Mouse (Mus musculus): ENCODE measurements around the gene Stab2. TPM values are rescaled to one million over a fixed set of nuclear protein-coding genes. Genes with fewer than 3 reads are reported as not detected.

The Stab2 gene
- 10 to 100 TPM; 16.2 to 22.3 TPM for total RNA-seq (2021)
- long read RNA-seq, experiment 1, partial matches to known transcripts, result 9 of 11 reads
- long read RNA-seq, experiment 1, other reads (novel, unspliced or antisense), result 2 of 11 reads
- long read RNA-seq, experiment 2, result 0 reads

DNA sequence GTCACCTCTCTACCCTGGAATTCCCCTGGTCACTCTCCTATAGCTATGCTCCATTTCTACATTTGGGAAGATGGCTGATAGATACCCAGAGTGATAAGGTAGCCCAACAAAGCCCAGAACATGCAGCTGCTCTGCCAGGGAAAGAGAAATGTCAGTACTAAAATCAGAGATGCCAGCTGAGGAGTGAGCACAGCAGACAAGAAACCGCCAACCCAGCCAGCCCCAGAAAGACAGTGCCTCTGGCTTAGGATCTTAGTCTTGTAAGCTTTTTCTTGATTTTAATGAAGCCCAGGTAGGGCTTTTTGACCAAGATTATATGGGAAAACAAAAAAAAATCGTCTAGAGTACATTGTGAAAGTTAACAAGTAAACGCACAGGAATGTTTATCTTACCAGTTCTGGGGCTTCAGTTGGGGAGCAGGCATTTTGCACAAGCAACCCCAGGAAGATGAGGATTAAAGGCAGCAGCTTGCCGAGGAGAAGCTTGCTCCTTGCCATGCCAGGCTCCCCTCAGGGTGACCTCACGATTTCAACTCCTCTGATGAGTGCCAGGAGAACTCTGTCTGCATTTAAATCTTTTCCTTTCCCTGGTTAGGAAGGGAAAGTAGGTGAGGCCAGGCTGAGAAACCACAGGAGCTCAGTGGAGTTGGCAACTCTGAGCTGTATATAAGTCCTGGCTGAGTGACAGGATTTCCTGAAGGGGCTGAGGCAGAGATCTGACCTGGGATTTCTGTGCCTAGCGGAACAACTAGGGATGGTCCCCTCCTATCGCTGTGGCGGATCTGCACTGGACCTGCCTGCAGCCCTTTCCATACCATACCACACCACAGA is at the start of gene Stab2:
Gene Stab2, minus strand, starts transcription at position 641 of the 830 bp plus-strand sequence.
- no peak for DNase-seq

DNA sequence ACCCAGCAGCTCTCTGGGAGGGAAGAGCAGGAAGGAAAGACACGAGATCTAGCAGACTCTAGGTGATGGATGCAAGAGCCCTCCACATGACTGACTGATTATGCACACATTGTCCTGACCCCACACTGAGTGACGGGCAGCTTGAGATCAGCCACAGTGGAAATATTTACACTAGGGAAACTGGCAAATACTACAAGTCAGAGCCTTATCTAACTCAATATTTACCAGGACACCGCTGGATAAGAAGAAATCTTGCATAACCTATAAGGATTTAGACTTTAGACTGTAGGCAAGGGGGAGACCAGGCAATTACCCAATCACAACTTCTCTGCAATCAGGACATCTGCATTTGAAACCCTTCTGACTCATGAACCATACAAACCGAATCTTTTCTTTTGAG is 43.9 kb upstream of the Stab2 start:
- no peak for DNase-seq

DNA sequence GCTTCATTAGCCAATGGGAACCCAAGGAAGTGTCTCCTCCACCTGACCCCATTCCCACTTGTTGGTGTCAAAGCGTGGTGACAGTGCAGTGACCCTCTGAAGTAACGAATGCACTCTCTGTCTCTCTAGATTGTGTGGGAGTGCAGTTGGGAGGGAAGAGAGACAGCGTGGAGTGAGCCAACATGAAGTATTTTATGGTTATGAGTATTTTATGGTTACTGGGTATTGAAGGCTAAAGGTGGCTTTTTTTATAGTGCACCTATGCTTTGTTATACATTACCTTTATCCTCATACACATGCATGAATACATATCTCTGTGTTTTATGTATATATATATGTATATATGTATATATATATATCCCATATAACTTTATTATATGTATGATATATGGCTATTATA is 41.4 kb upstream of the Stab2 start:
- DNase-seq, result no peak

DNA sequence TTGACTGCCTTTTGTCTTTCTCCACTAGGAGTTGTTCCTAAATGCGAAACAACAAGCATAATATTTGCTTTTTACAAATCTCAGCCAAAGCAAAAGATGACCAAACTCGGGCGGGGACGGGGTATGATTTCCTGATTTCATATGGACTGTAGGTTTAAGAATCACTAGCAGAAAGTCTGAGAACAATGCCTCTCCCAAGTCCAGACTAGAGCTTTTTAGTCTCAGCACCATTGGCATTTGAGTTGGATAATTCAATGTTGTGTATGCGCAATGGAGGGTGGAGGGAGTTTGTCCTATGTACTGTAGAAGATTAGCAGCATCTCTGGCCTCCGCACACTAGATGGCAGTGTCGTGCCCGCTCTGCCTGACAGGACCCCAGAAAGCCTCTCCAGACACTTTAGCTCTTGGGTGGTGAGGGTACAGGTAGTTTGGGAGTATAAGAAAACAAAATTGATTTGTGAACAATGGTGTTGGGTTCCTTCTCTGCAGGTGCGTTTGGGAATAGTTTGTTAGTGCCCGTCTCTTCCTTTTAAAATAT is 39.2 kb upstream of the Stab2 start:
- DNase-seq, result no peak

DNA sequence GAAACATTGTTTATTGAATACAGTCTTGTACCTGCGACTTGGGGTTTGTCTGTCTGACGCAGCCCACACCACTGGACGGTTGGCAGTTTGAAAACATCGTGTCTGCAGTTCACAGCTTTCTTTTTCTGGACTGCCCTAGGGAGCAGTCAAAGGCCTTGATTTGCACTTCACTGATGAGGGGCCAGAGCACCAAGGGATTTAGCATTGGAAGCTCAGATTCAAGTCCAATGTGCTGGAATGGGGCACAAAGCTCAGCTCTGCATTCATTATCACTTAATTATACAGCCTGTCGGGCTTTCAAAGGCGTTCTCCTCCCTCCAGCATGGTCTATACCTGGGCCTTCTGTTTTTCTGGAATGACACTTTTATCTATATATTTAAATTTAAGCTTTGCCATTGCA is 38.6 kb upstream of the Stab2 start:
- no peak for DNase-seq

DNA sequence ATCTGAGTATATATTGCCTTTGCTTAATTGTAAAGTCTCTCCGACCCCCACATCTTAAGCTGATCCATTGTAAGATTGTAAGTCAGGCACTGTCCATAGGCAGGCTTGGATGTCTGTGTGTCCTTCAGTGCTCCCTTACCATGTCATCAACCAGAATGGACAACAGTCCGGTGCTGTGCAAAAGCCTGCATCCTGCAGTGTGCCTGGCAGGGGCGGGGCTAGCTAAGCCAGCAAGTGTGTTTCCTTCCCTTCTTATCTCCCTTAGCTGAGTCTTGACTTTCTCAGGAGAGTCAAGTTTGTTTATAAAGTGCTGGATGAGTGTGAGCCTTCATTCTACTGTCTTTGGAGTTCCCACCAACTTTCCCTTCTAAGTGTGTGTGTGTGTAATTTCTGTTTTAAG is 37.4 kb upstream of the Stab2 start:
- DNase-seq, result no peak

DNA sequence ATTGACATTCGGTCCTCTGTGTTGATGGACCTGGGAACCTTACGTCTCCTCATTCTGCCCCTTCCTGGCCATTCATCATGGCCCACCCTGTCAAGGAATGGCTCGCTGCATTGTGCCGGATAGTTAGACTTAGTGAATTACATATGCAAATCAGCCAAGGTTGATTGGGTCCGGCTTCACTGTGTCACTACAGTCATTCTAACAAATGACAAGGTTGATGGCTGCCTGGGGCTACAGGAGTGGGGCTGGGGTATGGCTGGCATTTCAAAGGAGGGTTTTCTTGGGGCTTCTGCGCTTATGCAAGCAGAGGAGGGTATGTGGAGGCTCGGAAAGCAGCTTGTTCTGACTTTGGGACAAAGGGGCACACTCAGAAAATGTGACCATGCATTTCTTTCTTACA is 33.4 kb upstream of the Stab2 start:
- no peak for DNase-seq

DNA sequence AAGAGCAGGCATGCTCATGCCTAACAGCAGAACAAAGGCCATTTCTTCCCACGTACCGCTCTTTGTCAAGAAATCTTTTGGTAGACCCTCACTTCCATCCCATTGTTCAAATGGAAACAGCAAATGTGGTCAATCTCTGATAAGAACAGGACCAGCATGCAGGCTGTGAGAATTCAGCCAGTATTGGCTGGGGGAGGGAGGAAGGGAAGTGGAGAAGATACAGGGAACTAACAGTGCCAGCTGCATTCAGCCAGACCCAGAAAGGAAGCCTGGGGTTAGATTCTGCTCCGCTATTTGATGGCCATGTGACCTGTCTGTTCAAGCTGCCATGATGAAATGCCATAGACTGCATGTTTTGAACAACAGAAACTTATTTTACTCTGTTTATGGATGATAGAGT is 32.0 kb upstream of the Stab2 start:
- DNase-seq, result no peak

DNA sequence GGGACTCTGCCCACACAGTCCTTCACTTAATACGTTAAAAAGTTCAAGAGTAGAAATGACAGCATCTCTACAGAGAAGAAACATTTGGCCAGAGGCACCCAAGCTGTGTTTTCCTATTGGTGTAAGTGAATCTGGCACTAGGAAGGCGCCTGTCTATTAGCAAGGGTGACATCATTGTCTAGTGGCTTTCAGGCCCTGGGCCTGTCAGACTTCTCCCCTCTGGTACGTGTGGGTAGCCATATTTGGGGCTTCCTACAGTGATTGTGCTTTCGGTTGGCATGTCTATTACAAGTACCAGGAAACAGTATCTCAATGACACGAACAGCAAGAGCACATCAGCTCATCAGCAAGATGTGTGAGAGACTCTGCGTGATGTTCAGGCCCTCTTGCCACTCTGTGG is 31.5 kb upstream of the Stab2 start:
- DNase-seq, result no peak

DNA sequence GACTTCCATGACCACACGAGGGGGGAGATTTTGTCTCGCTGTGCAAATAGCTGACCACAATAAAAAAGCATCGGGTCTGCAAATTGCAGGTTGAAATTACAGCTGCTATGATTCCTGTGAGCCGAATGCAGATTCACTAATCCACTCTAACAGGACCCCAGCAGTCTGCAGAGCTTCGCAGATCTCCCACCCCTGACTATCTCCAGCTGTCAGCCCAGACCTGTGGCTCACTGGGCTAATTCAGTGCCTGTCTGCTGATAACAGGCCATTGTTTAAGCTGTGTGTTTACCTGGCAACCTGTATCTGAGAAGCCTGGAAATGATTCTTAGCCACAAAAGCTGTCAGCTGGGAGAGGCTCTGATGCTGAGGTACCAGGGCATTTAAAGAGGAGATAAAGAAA is 29.2 kb upstream of the Stab2 start:
- no peak for DNase-seq

DNA sequence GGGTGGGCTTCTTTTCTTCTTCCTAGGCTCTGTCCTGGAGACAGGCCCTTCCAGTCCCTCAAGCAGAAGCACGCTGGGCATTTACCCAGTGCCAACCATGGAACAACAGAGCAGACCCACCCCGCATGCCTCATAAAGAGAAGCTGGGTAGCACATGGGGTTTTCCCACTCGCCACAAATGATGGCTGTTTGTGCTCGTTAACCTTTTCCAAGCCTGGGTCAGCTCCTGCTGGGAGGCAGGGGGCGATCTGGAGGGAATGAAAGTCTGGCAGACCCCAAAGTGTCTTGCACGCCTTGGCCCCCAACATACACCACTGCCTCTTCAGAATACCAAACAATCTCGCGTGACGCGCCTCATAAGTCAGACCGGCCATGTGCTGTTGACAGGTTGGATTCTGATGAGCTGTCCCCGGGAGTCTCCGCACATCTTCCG is 28.5 kb upstream of the Stab2 start:
- no peak for DNase-seq

DNA sequence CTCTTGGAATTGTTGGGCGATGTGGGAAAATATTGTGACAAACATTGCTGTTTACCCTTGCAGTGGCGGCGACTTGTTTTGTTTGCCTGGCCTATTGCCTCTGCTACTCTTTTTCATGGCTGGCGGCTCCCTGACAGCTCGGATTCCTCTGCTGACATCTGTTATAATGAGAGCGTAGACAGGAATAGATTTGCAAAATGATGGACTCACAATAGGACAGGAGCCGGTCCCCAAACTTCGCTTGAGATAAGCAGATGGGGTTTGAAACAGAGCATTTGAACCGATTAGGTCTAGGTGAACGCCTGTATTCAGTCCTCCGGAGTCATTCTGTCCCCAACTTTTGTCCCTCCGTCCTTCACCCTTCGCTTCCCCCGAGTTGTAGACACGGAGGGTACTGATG is 28.0 kb upstream of the Stab2 start:
- no peak for DNase-seq

DNA sequence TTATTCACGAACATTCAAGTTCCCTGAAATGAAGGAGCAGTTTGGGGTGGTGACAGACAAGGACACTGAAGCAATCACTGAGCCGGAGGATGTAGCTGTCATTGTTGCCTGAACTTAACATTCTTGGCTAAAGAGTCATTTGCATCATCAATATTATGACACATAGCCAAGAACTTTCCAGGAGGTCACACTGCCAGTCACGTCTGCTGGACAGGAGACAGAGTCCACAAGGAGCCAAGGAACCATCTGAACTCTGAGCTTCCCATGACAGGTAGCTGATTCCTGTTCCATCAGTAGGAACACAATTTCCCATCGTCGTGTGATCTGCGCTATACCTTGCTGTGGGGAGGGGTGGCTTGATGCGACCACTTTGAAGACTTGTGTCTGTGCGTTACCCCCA is 24.9 kb upstream of the Stab2 start:
- peak; percentile 3 for DNase-seq

DNA sequence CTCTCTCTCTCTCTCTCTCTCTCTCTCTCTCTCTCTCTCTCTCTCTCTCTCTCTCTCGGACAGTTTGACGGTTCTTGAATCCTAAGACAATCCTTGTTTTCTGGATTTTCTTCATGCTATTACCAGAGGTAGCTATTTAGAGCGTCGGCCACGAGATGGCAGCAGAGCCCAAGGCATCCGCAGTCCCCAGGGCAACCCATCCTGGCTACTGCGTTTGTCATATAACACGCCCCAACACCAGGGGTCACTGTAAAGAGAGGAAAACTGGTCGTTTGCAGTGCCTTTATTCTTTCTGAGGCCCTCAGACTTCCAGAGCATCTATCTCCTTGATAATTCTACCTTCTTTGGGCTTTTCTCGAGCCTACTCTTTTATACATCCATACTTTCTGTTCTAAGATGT is 17.1 kb upstream of the Stab2 start:
- DNase-seq, result peak; percentile 91

DNA sequence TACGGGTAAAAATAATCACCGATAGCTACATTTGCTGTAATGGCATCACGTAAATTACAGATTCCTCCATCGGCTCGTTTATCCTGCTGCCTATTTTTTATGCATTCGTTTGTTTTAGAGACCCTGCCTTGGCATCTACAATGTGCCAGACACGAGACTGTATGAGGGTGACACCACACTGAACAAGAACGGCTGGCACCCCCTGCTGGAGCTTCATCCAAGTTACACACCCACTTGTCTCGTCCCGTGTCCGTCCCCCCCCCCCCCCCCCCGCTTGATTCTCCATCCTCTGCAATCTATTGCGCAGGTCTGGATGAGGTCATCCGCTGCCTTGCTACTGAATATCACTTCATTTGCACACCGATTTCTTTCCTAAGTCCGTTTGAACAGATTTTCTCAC is 12.9 kb upstream of the Stab2 start:
- DNase-seq, result peak; percentile 73

DNA sequence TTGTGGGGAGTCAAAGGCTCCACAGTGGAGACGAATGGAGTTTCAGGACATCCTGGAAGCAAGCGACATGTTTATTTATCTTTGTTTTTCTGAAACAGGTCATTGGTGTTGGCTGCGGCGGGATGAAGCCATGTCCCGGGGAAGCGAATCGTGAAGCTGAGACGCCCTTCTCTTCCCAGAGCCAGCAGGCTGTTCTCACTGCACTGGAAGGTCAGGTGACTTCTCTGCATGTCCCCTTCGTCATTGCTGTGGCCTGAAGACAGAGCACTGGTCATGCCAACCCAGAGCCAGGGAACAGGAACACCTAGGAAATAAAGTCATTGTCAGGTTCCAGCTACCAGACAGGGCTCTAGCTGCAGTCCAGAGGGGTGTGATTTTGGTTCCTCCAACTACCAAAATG is 11.1 kb upstream of the Stab2 start:
- DNase-seq, result no peak

DNA sequence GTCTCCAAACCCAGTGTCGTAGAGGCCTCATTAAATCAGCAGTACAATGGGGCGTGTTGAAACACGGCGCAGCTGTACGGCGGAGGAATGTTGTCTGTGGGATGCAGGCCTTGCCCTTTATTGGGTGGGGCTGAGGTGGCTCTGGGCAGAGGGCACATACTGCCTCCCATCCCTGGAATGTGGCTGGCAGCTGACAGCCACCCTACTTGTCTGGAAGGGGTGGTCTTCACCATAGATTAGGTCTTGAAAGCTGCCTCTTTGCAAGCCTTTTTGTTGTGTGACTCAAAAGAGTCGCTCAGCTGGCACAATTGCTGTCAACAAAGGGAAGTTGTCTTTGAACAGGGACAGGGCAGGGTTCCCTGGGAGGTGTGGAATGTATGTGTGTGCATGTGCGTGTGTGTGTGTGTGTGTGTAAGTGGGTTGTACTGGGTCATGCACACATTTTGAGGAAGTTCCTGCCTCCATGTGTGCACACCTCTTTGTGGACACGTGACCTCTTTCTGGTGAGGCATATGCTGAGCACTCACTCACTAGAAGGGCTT is 8.4 kb upstream of the Stab2 start:
- no peak for DNase-seq

DNA sequence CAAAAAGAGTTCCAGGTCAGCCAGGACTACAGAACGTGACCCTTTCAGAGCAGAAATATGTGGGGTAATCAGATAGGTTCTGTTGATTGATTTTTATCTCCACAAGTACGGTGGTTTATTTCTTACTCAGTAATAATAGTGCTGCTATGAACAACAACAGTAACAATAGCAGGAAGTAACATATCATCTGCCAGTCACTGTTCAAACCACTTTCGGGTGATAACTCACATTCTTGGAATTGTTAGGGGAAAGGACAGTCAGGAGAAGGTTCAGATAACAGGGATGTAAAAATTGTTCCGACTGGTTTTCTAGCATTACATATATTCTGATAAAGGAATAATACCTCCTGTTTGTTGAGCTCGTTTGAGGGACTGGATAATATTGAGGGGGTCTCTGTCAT is 7.6 kb upstream of the Stab2 start:
- no peak for DNase-seq

DNA sequence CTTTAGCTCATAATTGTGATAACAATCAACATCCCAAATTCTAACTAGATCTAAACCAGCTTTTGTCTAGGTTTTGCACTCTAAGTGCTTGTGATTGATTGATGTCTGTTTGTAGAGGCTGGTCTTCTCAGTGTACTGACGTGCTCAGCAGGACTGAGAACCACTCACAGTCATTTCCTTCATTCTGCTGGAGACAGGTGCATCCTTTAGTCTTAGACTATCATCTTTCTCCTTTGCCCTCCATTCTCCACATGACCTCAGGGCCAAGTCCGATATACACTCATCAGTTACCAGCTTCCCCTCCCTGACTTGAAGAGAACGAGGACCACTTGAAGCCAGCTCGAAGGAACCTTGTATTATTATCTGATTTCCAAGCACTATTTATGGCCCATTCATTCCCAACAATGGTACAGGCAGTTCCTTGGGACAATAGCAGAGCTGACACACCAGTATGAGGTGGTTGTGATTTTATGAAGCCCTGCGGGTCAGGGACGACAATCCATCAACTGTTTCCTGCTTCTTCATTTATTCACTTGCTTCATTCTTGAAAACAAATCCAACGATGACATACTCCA is 6.7 kb upstream of the Stab2 start:
- DNase-seq, result peak; percentile 9

DNA sequence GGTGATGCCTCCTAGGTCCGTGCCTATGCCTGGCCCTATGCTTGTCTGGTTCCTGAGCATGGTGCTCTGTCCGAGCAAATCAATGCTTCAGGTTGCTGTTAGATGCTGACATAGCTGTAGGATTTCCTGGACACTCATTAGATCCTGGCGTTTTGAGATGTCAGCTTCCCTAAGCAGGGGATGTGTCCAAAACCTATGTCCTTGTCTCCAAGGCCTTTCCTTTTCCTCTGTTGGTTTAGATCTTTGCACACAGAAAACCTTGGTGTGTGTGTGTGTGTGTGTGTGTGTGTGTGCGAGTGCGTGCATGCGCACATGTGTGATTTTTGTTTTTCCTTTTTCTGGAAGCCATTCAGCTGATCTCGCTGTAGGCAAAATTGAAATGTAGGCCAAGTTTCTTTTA is 4.3 kb upstream of the Stab2 start:
- no peak for DNase-seq

DNA sequence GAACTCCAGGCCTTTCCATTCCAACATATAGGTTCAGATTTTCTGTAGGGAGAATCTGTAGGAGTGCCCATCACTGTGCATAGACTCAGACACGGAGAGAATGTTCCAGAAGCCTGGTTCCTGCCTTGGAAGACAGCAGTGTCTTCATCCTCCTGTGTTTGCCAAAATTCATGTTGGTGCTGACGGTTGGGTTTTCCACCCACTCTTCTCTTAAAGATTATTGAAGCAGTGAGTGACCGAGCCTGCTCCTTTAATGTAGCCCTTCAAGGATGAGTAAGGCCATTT is 332 bp upstream of the Stab2 start:
- no peak for DNase-seq

DNA sequence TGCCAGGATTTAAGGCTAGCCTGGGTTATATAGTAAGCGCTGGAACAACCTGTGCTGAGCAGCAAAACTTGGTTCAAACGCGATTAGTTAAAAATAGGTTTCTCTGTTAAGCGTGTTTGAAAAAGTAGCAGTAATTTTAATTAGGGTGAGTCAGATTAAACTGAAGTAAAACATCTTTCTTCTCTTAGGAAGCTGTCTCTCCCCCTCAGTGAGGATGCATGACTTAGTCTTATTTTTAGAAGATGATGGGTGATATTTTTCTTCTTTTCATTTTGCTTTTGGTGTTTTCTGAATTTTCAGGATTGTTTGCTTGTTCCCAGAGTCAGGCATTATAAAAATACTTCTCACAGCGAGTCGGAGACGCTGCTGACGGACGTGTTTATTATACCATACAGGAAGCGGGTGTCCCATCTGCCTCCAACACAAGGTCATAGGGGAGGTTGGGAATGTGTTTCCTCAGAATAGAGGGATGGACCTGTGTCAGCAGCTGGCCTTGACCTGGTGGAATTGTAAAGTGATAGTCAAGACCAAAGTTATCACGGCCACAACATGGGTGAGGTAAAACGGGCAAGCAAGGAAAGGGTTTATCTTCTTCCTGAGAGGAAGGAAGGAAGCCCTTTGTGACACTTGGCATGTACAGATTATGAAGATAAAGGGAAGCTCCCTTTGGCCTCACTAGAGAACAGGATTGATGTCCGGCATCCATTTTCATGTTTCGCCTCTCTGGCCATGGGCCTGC is 15.4 kb downstream of the Stab2 start:
- peak; percentile 11 for DNase-seq

DNA sequence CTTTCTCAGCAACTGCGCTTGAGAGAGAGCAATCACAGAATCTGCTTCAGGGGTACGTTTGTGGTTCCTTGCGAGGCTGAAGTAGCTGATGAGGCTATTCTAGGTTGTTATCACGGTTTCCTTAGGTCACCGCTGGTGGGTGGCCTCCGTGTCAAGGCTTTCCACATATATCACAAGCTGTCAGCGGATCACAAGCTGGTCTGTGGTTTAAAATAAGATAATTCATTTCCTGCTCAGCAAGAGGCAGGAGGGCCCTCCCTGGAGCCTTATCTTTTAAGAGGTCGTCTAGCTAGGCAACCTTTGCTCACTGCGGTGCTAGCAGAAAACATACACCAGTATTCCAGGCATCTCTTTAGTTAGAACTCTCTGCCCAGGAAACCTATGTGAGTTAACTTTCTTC is 17.2 kb downstream of the Stab2 start:
- peak; percentile 44 for DNase-seq

Measured in adrenal gland, postnatal 10 days (tissue).